Mouse (Mus musculus) heart, embryonic 15.5 days (tissue): Measurements from ENCODE around the gene D17Wsu92e. TPM values are rescaled to one million over a fixed set of nuclear protein-coding genes. Genes with fewer than 3 reads are reported as not detected.

Experiments used
- ATAC-seq: fragments of 200-750 bp; cut with Nextera tagmentation; replicated peaks from 2 replicates; pipeline ENCODE4 v1.8.0; 2017; ENCODE audit warnings: low read depth, moderate TSS enrichment; ENCODE audit not compliant: insufficient number of reproducible peaks, insufficient read depth, low FRiP score
- H3K27ac ChIP-seq: fragments of 300-500 bp; sonication (generic); 2 replicates; pipeline ENCODE4 v1.5.1; 2015; ENCODE audit warnings: mild to moderate bottlenecking, inconsistent platforms
- H3K27me3 ChIP-seq: fragments of 300-500 bp; sonication (generic); 2 replicates; pipeline ENCODE4 v1.6.1; 2015; ENCODE audit warnings: inconsistent platforms
- H3K36me3 ChIP-seq: fragments of 300-500 bp; sonication (generic); 2 replicates; pipeline ENCODE4 v1.6.1; 2015; ENCODE audit warnings: mild to moderate bottlenecking, inconsistent platforms
- H3K4me1 ChIP-seq: fragments of 300-500 bp; sonication (generic); replicated peaks from 2 replicates; pipeline ENCODE4 v1.6.1; 2015; ENCODE audit warnings: inconsistent platforms
- H3K4me2 ChIP-seq: fragments of 300-500 bp; sonication (generic); 2 replicates; pipeline ENCODE4 v1.6.1; 2015; ENCODE audit warnings: inconsistent platforms, mild to moderate bottlenecking, moderate library complexity
- H3K4me3 ChIP-seq: fragments of 300-500 bp; sonication (generic); 2 replicates; pipeline ENCODE4 v1.5.1; 2015; ENCODE audit warnings: mild to moderate bottlenecking, inconsistent platforms
- H3K9ac ChIP-seq: fragments of 300-500 bp; sonication (generic); 2 replicates; pipeline ENCODE4 v1.6.1; 2015; ENCODE audit warnings: mild to moderate bottlenecking, inconsistent platforms
- H3K9me3 ChIP-seq: fragments of 300-500 bp; sonication (generic); replicated peaks from 2 replicates; pipeline ENCODE4 v1.6.1; 2016; ENCODE audit warnings: inconsistent platforms
- WGBS: fragments of 180-500 bp; shearing (Covaris S2); methylation state at CpG from one replicate; pipeline ENCODE4 v1.1.7; 2015; ENCODE audit warnings: mixed read lengths; 5-methylcytosine and 5-hydroxymethylcytosine counted together
- polyA plus RNA-seq: library from polyadenylated mRNA; unstranded; fragments of >200 nt; fragmentation: Nextera tagmentation; extraction: Ambion mirVana; gene quantifications from 2 replicates; pipeline ENCODE4 v1.2.1, GENCODE M21; 2015

The D17Wsu92e gene
- polyA plus RNA-seq, 1 experiment from 2014 or later, result 11.9 TPM

DNA sequence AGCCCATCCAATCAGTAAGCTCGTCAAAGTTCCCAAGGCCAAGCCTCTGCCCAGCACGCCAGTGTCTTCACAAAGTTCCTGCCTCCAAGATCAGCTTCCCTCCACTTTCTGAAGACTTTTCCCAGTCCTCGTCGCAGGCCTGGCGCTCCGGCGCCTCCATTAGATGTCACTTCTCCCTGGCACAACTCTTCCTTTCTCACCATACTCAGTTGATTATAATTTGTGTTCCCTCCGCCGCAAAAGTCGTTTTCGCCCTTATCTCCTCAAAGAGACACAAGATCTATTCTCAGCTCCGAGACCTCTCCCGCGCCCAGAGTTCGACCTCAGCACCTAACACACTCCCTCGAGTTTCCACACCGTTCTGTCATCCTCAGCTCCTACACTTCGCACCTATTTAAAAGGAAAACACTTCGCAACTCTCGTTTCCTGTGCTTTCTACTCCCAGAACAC is 902 bp downstream of the D17Wsu92e start:
- H3K9ac ChIP-seq, result peak overlapping the region; percentile 80
- peak overlapping the region; percentile 77 for H3K4me3 ChIP-seq
- no peaks in the 10 kb centered on the region for H3K9me3 ChIP-seq
- no peaks in the 10 kb centered on the region for H3K36me3 ChIP-seq
- H3K4me1 ChIP-seq, result peaks cover 26% of the 10 kb centered on the region
- no peaks in the 10 kb centered on the region for H3K27me3 ChIP-seq
- H3K27ac ChIP-seq, result peak overlapping the region; percentile 94
- peak overlapping the region; percentile 80 for H3K4me2 ChIP-seq
- ATAC-seq, result no peak
- WGBS, result under 1% methylated on average over 20 of the region's 20 CpGs

DNA sequence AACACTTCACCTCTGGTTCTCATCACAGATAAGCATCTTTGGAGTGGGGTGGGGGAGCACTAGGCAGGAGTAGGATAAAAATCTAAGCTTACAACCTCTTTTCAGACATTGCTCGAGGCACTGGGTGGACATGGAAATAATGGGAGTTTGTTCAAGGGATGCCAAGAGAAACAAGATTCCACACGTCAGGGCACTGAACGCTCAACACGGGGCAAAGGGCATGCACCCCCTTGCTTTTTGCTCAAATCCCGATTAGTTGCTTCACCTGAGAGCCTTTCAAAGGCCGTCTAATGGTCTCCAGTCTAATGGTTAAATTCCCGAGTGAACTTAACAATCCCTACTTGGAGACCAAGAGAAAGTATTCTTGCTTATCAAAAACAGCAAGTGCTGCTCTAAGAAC is 1.4 kb downstream of the D17Wsu92e start:
- Histone ChIP-seq H3K4me1 (peaks cover 26% of the 10 kb centered on the region), H3K27ac (peak overlapping the region; percentile 94), H3K4me3 (peak overlapping the region; percentile 77), H3K4me2 (peak overlapping the region; percentile 80), H3K27me3 (no peaks in the 10 kb centered on the region), H3K36me3 (no peaks in the 10 kb centered on the region), H3K9me3 (no peaks in the 10 kb centered on the region), H3K9ac (peak overlapping the region; percentile 80)
- ATAC-seq, result no peak
- WGBS, result 12% methylated on average over 7 of the region's 7 CpGs

DNA sequence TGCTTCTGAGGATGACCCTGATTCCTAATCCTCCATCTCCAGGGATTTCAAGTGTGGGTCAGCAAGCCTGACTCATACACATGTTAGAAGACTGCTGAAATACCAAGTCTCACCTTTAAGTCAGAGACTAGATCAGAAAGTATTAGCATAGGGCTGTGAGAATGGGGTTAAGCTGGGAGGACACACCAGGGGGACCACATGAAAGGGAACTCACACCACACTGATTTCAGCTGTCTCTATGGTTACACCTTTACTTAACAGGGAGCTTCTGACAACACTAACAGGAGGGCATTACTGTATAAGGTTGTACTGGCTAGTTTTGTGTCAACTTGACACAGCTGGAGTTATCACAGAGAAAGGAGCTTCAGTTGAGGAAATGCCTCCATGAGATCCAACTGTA is 5.8 kb downstream of the D17Wsu92e start:
- Histone ChIP-seq H3K9me3 (no peaks in the 10 kb centered on the region), H3K36me3 (no peaks in the 10 kb centered on the region), H3K4me3 (no peak overlapping the region), H3K9ac (no peak overlapping the region), H3K27me3 (no peaks in the 10 kb centered on the region), H3K4me2 (no peak overlapping the region), H3K4me1 (peaks cover 39% of the 10 kb centered on the region), H3K27ac (no peak overlapping the region)
- no peak for ATAC-seq

DNA sequence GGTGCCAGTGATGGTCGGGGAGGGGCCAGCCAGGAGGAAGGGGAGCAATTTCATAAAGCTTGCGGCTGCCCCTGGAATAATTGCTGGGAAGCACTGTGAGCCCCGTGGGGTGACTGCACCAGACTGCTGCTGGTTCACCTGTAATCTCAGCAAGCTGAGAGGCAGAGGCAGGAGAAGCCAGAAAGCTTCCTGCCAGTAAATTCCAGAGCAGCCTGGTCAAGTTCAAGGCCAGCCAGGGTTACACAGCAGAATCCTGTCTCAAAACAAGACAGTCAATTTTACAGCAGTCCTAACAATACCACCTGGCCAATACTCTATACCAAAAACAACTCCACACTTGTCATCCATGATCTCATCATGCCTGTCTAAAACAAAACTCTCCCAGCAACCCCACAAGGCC is 8.5 kb downstream of the D17Wsu92e start:
- ATAC-seq, result no peak
- 47% methylated on average over 3 of the region's 3 CpGs for WGBS
- Histone ChIP-seq H3K4me2 (no peak overlapping the region), H3K27ac (peak overlapping the region; percentile 7; the same call in 1 of the 2 replicates), H3K4me1 (peaks cover 22% of the 10 kb centered on the region), H3K36me3 (no peaks in the 10 kb centered on the region), H3K27me3 (no peaks in the 10 kb centered on the region), H3K9ac (no peak overlapping the region), H3K9me3 (no peaks in the 10 kb centered on the region), H3K4me3 (no peak overlapping the region)

DNA sequence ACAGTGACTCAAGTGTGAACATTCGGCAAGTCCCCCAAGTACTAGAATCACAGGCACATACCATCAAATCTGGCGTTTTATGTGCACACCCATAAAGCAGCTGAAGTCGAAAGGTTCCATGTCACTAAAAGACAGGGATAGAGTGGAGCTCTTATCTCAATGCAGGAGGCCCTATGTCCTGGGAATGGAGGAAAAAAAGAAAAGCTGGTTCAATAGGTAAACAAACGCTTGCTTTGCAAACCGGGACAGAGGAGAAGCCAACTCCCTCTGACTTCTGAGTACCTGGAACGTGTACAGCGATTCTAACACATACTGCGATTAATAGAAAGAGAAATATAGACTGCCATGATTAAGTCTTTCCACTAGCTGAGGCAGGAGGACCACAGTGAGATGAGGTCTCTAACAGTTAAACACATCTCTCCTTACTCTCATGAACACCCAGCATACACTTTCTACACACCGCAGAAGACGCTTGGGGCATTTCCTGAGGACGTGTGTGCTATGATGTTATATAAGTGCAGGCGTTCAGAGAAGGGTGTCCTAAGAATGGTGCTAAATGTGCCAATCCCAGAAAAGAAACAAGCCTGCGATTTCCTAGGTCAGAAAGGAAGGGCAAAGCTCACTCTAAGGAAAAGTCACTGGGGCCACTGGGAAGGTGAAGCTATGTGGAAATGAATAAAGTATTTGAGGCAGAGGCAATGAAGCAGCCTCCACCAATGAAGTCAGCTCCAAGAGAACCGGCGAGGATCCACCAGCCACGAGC is 9.7 kb downstream of the D17Wsu92e start:
- Histone ChIP-seq H3K27me3 (no peaks in the 10 kb centered on the region), H3K9me3 (no peaks in the 10 kb centered on the region), H3K27ac (no peak overlapping the region), H3K9ac (no peak overlapping the region), H3K4me1 (peaks cover 31% of the 10 kb centered on the region), H3K4me2 (no peak overlapping the region), H3K36me3 (no peaks in the 10 kb centered on the region), H3K4me3 (no peak overlapping the region)
- WGBS, result 75% methylated on average over 16 of the region's 16 CpGs
- no peak for ATAC-seq

DNA sequence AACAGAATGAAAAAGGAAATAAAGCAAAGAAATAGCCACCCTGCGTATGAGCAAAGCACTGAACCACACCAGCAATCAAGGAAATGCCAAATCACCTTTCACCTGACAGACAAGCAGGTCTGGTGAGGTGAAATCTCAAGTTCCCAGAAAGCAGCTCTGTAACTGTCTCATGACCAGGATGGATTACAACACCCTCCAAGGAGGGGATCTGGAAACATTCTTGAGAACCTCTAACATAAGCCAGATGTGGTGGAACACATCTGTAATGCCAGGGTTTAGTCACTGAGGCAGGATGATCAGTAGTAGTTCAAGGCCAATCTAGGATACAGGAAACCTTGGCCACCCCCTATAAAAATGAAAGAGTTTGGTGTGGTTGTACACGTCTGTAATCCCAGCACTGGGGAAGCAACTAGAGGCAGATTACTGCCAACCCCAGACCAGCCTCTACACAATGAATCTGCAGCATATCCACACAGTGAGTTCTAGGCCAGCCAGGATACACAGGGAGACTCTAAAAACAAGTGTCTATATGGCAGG is 12.8 kb downstream of the D17Wsu92e start:
- H3K4me3 ChIP-seq, result no peak overlapping the region
- WGBS, result 69% methylated on average over 2 of the region's 2 CpGs
- H3K9me3 ChIP-seq, result no peaks in the 10 kb centered on the region
- no peaks in the 10 kb centered on the region for H3K27me3 ChIP-seq
- no peak overlapping the region for H3K4me2 ChIP-seq
- no peak overlapping the region for H3K27ac ChIP-seq
- H3K4me1 ChIP-seq, result peaks cover 48% of the 10 kb centered on the region
- no peaks in the 10 kb centered on the region for H3K36me3 ChIP-seq
- no peak for ATAC-seq
- no peak overlapping the region for H3K9ac ChIP-seq

DNA sequence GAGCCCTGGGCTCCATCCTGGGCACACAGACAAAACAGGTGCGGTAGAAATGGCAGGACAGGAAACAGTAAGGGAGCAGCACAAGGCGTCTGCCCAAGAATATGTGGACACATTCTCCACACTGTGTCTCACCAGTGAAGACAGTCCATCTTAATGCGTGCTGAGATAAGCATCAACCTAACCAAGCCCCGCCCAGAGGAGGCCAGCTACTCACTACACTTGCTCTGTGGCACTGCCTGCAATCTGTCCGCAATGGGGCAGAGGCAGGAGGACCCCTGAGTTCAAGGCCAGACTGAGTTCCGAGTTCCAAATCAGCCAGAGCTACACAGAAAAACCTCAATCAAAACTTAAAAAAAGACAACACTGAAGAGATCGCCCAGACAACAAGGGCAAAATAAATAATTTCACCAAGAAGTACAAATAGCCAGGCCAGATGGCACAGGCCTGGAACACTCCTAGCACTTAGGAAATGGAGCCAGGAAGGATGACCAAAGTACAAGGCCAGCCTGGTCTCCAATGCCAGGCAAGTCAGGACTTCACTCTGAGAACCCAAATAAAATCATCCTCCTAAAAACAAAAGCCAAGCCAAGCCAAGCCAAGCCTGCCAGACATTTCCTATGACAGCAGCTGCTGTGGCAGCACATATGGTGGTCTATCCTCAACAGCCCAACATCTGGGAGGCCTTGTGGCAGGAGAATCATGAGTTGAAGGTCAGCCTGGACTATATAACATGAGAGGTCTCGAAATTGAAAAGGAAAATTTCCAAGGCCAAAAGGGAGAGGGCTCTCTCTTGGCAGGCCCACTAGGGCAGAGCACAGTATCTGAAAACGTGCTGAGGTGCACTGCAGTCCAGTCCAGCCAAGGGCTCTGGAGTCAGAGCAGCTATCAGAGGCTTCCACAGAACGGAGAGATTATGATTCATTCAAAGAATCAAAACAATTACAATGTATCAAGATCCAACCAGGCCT is 15.4 kb downstream of the D17Wsu92e start:
- Histone ChIP-seq H3K4me1 (peaks cover 34% of the 10 kb centered on the region), H3K27me3 (no peaks in the 10 kb centered on the region), H3K4me3 (no peak overlapping the region), H3K9ac (no peak overlapping the region), H3K36me3 (no peaks in the 10 kb centered on the region), H3K27ac (peak overlapping the region; percentile 66), H3K9me3 (no peaks in the 10 kb centered on the region), H3K4me2 (no peak overlapping the region)
- WGBS, result 68% methylated on average over 10 of the region's 10 CpGs
- ATAC-seq, result no peak

DNA sequence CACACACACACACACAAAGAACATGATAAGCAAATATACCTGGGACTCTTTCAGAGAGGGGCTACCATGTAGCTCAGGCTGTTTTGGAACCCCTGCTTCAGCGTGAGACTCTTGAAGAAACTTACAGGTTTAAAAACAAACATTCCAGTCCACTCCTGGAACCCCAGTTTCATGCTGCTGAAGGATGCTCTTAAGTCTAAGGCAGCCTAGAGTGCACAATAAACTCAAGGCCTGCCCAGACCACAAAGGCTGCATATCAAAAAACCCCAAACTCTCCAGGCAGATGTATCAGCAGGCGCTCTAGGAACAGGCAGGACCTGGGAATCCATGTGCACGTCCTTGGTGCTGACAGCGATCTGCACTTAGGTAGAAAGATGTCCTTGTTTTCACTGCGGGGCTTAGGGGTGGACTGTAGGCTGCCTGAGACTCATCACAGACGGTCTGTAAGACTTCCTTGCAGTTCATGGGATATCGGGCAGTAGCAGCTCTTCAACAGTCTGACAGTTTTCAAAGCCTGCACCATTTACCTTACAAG is 16.2 kb downstream of the D17Wsu92e start:
- no peak overlapping the region for H3K4me2 ChIP-seq
- H3K9ac ChIP-seq, result no peak overlapping the region
- peaks cover 40% of the 10 kb centered on the region for H3K4me1 ChIP-seq
- H3K4me3 ChIP-seq, result no peak overlapping the region
- 61% methylated on average over 7 of the region's 7 CpGs for WGBS
- no peaks in the 10 kb centered on the region for H3K9me3 ChIP-seq
- ATAC-seq, result no peak
- H3K36me3 ChIP-seq, result no peaks in the 10 kb centered on the region
- H3K27ac ChIP-seq, result no peak overlapping the region
- no peaks in the 10 kb centered on the region for H3K27me3 ChIP-seq

DNA sequence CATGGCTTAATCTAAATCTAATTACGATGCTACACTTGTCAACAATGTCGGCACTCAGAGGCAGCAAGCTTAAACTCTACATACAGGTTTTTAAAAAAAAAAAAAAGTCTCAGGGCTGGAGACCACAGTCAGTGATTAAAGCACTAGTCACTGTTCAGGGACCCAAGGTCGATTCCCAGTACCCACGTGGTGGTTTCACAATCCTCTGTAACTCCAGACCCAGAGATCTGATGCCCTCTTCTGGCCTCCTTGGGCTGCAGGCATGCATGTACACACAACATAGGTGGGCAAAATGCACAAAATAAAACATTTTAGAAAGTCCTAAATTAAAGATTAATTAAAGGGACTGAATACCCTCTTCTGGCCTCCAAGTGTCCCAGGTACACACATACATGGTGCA is 16.7 kb downstream of the D17Wsu92e start:
- H3K27me3 ChIP-seq, result no peaks in the 10 kb centered on the region
- H3K9me3 ChIP-seq, result no peaks in the 10 kb centered on the region
- H3K9ac ChIP-seq, result no peak overlapping the region
- no peak overlapping the region for H3K4me2 ChIP-seq
- H3K36me3 ChIP-seq, result no peaks in the 10 kb centered on the region
- H3K4me1 ChIP-seq, result peaks cover 43% of the 10 kb centered on the region
- WGBS, result 82% methylated on average over 4 of the region's 4 CpGs
- no peak overlapping the region for H3K27ac ChIP-seq
- no peak for ATAC-seq
- H3K4me3 ChIP-seq, result no peak overlapping the region

DNA sequence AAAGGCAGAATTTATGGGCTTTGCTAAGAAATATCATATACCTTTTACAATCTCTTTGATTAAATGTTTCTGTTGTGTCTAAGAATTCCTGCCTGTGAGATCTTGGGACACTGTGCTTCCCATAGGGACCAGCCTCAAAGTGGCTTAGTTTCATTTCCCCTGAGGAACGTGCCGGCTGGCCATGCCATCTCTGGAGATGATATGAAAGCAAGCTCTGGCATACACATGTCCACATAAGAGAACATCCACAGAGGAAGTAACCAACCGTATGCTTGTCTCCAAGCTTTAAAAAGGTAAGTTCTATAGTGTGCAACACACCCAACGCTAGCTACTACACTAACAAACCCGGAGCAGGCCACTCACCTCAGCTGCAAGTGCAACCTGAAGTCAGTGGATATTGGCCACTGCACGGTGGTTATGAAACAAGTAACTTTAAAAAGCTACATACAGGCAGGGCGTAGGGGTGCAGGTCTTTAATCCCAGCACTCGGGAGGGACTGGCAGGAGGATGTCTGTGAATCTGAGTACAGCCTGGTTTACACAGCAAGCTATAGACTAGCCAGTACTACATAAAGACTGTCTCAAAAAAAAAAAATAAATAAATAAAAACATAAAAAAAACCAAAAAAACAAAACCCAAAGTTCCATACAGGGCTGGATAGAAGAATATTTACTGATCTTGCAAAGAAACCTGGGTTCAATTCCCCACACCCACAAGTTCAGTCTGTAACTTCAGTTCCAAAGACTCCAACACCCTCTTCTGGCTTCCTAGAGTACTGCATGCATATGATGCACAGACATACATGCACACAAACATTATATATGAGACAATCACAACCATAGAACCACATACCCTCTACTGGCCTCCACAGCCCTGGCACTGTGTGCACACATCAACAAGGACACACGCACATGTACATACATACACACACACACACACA is 19.5 kb downstream of the D17Wsu92e start:
- WGBS, result 80% methylated on average over 9 of the region's 9 CpGs
- Histone ChIP-seq H3K36me3 (no peaks in the 10 kb centered on the region), H3K4me1 (peaks cover 59% of the 10 kb centered on the region), H3K27me3 (no peaks in the 10 kb centered on the region), H3K27ac (peak overlapping the region; percentile 39; the same call in 1 of the 2 replicates), H3K9ac (no peak overlapping the region), H3K4me3 (no peak overlapping the region), H3K9me3 (no peaks in the 10 kb centered on the region), H3K4me2 (no peak overlapping the region)
- no peak for ATAC-seq
